Mouse (Mus musculus) layer of hippocampus, adult 9-10 months (tissue): ENCODE results near the gene Gch1.

ENCODE experiments used
- DNase-seq: peaks from one replicate; pipeline ENCODE4 v3.0.0; 2022; ENCODE audit warnings: low spot score

Gch1 gene

DNA sequence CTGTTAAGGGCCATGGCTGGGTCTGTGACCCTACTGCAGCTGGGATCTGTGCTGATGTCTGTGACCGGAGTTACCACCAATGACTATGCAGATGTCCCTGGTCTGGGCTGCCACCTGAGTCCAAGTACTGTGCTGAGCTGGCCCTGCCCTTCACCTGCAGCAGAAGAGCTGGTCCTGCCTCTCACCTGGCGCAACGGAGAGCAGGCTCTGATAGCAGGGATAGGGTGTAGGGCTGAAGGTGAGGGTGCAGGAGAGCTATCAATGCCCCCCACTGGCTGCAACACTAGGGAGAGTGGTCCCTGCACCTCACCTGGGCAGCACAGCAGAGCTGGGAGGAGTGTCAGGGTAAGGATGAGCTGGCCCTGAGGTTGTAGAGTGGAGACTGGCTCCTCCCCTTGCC, 17.4 kb upstream of the Gch1 start:
- no peak for DNase-seq

DNA sequence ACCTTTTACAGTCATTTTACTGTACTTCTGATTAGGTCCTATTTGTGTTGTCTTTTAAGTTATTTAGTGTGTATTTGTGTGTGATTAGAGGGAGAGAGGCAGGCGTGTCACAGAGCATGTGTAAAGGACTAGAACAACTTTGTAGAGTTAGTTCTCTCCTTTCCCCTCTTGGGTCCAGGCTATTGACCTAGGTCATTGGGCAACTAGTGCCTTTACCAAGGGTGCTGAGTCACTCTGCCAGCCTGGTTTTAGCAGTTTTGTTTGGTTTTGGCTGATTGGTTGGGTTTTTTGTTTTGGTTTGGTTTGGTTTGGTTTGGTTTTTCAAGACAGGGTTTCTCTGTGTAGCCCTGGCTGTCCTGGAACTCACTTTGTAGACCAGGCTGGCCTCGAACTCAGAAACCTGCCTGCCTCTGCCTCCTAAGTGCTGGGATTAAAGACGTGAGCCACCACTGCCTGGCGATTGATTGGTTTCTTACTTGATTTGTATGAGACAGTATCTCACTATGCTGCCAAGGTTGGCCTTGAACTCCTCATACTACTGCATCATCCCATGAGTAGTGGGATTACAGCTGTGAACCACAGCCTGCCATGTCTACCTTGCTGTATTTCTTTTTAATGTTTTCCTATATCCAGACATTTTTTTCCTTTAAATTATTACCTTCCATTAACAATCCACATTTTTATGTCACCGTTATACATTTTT, 16.2 kb upstream of the Gch1 start:
- no peak for DNase-seq

DNA sequence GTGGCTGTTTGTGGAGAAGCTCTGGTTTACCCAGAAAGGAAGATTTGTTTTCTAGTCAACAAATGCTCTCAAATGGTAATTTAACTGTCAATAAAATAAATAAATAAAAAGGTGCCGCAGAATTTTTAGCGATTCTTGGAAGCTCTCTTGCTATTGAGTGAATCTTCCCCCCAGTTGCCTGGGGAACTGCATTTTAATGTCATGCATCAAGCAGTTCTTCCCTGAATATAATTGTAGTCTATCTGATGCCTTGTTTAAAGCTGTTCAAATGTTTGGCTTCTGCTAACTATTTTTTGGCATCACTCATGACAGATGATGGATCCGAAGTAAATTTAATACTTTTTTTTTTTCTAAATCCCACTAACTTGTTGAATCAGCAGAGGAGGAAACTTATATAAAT, 8.1 kb upstream of the Gch1 start:
- peak; percentile 7 for DNase-seq

DNA sequence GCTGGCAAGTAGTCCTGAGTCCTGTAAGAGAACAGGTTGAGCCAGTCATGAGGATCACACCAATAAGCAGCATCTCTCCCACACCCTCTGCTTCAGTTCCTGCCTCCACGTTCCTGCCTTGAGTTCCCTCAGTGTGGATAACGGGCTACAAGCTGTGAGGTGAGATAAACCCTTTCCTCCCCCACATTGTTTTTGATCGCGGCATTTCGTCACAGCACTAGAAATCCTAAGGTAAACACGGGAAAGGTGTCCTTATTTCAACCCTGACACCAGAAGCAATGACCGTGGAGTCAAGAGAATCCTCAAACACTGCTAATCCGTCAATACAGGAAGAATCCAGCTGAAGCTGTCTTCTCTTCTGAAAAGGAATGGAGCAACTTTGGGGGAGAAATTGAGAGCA, 7.5 kb upstream of the Gch1 start:
- no peak for DNase-seq

DNA sequence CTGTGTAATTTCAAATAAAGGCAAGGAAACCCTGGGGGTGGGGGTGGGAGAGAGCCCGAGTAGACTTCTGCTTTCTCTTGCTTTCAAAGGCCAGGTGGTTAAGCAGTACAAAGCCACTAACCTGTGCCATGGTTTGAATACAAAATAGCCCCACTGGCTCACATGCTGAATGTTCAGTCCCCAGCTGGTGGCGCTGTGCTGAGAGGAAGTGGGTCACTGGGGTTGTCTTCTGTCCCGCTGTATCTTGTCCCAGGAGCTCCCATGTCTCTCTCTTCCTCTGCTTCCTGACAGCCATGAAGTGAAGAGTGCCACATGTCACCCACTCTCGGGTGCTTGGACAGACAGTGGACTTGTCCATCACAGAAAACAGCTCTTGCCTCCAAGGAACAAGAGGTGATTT, 4.9 kb upstream of the Gch1 start:
- no peak for DNase-seq

DNA sequence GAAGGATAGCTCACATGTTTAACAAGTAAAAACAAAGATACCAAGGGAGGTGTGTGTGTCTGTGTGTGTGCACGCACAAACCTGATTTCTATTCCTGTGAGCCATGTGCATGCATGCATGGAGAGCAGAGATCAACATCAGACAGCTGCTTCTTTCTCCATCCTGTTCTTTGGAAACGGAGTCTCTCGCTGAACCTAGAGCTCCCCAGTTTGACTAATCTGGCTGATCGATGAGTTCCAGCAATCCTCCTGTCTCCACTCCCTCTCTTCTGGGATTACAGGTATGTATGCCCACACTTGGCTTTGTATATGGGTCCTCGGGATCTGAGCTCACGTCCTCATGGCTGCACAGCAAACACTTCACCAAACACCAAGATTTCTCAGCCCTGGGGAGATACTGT, 4.3 kb upstream of the Gch1 start:
- no peak for DNase-seq

DNA sequence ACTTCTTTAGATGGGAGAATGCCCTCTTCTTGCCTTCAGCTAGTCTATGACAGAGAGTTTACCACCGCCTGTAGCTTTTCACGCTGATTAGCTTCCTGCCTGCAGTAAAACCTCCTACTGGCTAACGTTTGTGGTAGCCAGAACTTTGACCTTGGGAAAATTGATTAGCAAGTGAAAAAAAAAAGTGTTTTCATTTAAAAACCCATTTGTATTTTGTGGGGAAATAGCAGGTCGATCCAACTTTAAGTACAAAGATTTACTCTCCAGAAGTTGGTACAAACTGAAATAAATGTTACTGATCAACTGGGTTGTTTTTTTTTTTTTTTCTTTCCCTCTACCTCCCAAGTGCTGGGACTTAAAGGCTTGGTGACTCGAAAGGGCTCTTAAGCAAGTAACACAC, 2.6 kb upstream of the Gch1 start:
- no peak for DNase-seq

DNA sequence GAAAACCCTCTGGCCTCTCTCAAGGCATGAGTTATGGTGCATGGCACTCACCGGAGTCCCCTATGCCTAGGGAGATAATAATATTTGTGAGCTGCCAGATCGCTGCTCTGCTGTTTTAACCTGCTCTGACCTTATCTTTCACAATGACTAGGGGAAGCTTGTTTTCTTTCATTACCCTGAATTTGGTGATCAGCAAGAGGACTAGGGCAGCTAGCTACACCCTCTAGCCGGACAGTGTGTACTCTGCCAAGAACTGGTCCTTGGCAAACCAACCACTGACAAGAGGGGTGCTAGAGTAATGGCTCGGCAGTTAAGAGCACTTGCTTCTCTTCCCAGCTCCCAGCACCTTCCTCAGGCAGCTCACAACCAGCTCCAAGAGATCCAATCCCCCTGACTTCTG, 1.4 kb upstream of the Gch1 start:
- DNase-seq = no peak

DNA sequence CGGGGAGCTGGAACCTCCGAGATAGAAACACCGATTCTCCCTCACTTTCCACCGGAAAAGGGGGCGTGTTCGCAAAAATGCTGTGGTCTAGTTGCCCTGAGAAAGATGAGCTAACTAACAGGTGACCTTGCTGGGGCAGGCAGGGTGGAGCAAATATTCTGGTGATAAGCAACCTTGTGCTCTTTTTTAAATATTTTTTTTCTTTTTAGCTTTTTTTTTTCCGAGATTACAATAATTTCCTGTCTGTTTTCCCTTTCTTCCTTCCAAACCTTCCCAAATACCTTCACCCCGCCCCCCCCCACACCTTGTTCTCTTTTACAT, 382 bp upstream of the Gch1 start:
- DNase-seq = no peak

DNA sequence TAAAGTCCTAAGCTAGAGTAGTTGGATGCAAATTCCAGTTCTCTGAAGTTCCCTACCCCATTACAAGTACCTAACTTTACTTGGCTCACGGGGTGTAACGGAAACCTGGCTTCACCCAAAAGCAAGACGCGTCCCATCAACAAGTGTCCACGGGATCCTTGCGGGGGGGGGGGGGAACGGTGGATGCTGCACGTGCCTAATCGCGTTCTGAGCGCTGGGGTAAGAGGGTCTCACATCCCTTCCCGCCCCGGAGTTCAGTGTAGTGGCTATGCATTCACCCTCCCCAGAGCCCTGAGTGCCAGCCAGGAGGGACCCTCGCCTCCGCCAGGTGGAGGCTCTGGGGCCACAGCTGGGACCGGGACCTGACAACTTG, 752 bp downstream of the Gch1 start:
- DNase-seq = no peak

DNA sequence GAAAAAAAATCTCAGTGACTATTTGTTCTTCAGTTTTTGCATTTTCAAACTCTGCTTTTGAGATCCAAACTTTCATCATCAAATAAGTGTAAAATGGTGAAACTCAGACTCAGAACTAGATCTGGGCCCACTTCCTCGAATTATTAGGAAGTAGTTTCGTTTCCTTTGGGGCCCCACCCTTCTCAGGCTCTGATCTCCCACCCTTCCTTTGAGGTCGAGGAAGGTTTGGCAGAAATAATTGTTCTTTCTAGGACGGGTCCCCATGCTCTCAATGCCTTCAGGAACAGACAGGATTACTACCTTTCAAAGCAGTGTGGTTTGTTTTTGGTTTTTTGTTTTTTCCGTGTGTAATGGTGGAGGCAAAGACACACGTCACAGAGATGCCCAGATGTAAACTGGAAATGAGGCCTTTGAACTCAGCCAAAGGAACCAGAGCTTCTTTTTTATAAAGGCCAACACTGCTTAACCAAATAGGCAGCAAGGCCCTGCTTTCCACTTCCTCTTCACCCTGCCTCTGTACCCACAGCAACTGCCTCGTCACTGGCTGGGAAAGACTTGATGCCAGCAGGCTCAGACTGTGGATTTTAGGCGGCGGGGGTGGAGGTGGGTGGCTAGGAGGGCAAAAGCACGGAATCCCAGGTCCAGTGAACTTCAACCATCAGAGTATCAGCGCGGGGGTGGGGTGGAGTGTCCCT, 1.4 kb downstream of the Gch1 start:
- no peak for DNase-seq

DNA sequence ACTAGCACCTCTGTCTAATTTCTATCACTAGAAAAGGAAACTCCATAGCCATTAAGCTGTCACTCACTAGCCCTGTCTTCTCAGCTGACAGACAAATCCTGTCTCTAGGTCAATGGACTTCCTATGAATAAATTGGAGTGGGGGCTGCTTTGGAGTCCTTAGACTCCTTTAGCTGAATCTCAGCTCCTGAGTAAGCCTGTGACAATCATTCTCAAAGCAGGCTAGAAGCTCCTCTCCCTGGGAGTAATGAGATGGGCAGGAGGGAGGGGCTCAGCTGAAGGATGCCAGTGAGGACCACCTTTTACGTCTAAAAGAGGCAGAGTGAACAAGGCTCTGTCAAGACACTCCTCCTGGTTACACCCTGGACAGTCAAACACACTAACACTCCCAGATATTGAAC, 2.0 kb downstream of the Gch1 start:
- no peak for DNase-seq

DNA sequence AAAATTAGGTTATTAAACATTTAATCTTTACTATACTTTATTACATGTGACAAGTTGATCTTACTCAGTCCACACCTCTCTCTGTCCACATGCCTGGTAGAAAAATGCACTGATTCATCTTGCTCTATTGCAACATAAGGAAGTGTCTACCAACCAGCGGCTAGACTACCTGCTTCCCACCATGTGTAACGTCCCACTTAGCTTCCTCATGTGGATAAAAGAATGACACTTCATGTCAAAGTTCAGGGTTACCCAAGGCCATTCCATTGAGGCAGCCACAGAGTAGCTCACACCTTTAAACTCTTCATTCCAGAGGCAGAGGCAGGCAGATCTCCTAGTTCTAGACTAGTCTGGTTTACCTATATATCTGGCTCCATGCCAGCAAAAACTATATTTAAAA, 2.7 kb downstream of the Gch1 start:
- DNase-seq = no peak

DNA sequence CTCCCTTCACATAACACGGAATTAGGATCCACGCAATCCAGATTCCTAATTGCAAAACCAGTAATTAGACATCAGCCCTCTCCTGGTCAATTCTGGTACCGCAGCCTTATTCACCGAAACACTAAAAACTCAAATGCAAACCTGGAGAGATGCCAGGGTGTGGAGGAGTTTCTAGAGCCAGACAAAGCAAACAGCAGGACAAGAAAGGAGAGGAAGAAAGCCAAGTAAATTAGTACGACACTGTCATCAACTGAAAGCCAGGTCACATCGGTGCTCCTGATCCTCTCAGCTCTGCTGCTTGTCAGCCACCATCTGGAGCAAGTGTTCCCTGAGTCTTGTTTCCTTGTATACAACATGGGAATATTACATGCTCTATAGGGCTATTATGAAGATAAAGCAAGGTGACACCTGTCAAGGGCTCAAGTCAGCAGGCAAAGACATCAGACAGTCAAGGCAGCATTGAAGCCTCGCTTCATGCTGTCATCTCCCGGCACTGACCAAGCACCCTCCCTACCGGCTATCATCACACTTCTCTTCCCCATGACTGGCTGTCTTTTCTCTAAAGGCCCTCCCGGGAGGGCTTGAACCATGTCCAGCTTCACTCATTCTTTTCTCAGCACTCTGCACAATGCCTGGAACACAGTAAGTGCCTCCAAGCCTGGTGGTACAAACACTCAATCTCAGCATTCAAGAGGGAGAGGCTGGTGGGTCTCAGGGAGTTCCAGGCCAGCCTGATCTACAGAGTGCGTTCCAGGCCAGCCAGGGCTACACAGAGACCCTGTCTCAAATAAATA, 7.5 kb downstream of the Gch1 start:
- DNase-seq = peak; percentile 53

DNA sequence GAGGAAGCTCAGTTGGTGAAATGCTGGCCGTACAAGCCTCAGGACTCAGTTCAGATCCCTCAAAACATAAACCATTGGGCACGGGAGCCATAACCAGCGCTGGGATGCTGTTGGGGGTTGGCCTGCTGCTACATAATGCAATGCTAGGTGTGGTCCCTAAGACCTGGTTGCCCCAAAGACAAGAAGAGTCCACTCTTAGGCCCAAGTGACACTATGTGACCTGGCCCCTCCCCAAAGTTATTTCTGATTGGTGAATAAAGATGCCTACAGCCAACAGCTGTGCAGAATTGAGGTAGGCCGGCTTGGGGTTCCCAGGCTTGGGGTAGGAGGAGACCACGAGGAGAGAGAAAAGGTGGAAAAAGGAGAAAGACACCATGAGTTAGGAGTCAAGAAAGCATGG, 10.4 kb downstream of the Gch1 start:
- no peak for DNase-seq

DNA sequence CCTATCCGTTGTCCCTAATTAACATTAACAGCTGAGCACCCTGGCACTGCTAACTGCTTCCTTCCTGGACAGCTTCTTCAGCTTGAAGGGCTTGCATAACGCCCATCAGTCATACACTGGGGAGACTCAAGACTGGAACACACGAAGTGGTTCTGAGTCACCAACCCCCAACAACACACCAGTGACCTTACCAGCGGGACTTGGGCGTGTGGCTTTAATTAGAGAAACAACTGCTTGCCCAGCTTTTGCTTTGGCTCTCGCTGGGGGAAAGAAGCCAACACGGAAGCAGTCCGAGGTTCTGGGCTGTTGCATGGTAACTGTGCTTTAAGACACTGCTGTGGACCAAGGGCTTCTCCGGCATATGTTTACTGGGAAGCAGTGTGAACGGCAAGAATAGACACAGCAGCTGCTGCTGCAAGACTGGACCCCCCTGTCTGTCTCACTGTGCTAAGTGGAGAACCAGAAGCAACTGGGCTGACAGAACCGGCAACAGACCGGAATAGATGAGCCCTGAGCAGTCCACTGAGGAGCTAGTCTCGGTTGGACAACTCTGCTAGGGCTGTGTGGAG, 11.3 kb downstream of the Gch1 start:
- DNase-seq = no peak

DNA sequence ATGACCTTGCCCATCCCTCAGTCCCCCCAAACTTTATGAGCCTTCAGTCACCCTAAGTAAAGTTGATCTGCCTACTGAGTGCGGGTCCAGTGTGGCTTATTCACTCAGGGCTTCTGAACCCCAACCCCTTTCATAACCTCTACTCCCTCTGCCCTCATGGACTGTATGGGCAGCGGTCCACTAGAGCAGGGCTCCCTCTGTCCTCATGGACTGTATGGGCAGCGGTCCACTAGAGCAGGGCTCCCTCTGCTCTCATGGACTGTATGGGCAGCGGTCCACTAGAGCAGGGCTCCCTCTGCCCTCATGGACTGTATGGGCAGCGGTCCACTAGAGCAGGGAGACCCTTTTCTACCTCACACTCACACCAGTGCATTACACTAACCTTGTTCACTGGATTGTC, 13.0 kb downstream of the Gch1 start:
- no peak for DNase-seq

DNA sequence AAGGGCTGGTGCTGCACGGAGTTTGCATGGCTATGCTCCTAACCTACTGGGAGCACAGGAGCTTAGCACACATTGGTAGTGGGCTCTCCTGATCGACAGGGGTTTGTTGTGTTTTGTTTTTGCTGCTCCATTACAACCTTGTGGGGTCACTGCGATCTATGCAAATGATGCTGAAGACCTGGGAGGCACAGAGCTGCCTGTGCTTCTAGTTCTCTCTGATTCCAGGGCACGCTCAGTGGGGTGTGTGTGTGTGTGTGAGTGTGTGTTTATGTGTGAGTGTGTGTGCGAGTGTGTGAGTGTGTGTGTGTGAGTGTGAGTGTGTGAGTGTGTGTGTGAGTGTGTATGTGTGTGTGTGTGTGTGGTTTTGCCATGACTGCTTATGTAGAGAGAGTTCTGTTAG, 14.1 kb downstream of the Gch1 start:
- no peak for DNase-seq

DNA sequence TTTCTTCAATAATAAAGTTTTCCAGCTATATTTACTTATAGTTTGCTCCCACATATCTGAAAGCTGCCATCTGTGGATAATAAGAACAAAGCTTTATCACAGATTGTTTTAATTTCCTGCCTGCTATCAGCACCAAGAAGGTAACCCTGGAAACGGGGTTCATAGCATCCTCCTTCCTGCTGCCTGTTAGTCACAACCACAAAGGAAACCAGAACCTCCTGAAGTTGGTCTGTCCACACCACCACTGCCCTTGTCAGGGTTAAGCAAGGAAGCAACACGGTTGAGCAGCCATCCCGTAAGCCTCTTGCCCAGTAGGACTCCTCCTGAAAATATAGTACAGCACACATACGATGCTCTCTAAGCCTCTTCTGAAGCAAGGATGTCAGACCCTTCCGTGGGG, 17.1 kb downstream of the Gch1 start:
- DNase-seq = no peak

DNA sequence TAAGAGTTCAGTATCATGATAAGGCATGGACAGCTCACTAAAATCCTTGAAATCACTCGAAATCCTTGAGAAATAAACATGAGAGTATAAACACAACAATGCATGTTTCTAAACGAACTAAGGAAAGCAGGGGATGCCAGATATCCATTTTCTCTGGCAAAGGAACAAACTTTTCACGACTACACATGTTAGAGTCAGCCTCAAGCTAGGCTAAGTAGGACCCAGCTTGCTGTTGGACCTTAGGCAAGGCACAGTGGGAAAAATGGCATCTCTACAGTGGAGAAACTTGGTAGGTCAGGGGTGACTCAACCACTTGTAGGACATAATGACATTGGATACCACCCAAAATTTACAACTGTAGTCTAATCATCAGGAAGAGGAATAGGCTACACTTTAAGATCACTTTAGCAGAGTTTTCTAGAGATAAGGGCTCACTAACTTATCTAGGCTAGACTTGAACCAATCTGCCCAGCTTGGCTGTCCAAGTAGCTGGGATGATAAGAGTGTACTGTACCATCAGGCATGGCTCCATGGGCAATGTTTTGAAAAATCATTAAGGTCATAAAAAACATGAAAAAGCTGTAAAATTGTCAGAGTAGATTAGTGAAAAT, 18.6 kb downstream of the Gch1 start:
- no peak for DNase-seq

DNA sequence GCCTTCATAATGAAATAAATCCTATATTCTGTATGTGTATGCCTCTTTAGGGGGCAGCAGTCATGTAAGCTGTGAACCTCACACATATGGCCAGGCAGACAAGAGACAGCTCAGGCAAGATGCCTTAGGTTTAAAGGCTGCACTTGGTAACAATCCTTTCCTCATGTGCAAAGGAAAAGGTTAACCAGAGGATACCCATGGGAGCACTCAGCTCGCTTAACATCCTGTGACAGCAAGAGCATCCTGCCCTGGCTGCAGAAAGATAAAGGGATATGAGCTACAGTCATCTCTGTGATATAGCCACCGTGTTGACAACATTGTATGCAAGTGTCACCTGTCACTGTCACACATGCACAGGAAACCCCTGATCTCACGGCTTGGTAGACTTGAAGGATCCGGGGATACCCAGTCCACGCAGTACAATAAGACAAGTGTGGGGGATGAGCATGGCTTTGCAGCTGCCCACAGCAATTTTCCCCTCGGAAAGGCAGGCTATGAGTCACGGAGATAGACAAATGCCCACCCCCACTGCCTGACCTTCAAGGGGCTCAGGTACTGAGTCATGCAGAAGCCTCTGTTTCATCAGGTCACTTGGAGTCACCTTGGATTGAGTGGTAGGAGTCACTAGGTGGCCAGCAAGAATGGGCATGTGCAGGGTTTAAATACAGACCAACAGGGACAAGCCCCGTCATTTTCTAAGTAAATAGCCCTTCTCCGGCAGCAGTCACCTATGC, 19.4 kb downstream of the Gch1 start:
- no peak for DNase-seq

DNA sequence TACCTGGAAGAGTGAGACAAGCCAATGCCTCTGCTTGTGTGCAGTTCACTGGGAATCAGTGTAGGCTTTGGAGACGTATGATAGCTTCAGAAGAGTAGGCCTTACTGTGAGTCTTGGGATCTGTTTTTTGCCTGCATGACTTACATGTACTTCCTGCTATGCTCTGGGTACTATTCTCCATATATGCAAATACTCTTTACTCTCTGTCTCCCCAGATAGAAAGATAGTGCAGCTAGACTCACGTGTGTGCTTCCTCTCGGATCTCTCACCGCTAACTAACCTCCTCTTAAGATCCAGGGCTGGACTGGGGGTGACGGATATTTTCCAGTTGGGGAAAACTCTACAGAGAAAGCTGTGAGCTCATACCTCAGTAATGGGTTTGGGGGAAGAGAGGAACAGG, 23.5 kb downstream of the Gch1 start:
- no peak for DNase-seq
